Mouse (Mus musculus) gastrocnemius, adult 8-10 months (tissue): ENCODE measurements around the gene Fbxw2. TPM values are rescaled to one million over a fixed set of nuclear protein-coding genes. Genes with fewer than 3 reads are reported as not detected.
"Not testable (repeated sequence)": the region's sequence is repeated elsewhere in the genome, so short reads cannot be mapped to it uniquely, and the experiment has no call there.

Experiments used
- DNase-seq, 2 experiments: peaks; one replicate each; pipeline ENCODE4 v3.0.0; 2022; ENCODE audit warnings: low spot score in 2 of 2
- total RNA-seq, 4 experiments: library from RNA; stranded (reverse); gene quantifications; 2 replicates each; pipeline ENCODE4 v1.2.4; 2022

Gene Fbxw2
- total RNA-seq: 10 to 100 TPM; 53.0 to 58.9 (median 56.3) TPM

DNA sequence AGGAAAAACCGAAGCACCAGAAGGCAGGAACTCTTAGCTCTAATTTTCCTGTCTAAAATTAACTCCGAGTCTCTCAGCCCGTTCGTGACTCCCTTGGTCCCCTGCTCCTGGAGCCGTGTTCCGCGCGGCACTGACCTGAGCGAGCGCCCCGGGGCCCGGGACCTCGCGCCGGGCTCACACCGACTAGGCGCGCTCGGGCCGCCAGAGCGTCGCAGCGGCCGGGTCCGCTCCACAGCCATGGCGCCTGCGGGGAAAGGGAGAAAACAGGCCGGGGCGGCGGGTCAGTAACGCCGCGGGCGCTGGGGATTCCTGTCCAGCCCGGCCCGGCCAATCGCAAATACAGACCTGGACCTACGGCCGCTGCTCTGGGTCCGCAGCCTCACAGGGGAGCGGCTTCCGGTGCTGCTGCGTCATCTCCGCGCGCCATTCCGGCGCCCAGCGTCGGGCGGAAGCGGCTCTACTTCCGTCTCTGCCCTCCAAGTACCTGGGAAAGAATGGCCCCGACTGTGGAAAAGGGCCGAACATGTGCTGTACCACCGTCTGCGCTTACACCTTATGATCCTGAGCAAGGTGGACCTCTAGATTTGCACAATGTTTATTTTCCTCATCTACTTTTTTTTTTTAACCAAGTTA lies at the start of gene Fbxw2:
Gene Fbxw2, minus strand, starts transcription at position 485 of the 633 bp plus-strand sequence.
- DNase-seq: peak; percentile 74 to 79

DNA sequence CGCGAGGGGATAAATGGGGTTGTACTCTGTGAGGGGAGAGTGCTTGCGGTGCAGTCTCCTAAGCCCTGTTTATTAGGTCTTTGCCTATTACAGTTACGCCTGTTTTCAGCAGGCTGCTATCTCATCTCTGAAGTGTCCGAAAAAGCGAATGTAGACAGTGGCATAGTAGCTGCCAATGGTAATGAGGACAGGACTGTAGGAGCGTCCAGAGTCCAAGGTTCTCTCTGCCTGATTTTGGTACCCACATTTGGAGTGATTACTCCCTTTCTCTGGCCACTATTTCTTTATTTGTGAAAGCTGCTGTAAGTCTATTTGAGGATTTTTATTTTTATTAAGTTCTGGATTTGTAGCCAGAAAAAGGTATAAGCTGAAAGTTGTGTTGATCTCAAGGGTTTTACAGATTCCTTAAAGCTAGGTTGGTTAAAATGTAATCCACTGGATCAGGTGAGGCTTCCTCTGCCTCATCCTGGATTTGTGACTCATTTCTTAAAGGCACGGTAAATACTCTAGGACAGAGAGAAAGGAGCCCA lies 48.8 kb upstream of the Fbxw2 start, which contains the start of gene Psmd5:
Gene Psmd5, minus strand, starts transcription at position 153 of the 530 bp plus-strand sequence.
- DNase-seq: no peak

DNA sequence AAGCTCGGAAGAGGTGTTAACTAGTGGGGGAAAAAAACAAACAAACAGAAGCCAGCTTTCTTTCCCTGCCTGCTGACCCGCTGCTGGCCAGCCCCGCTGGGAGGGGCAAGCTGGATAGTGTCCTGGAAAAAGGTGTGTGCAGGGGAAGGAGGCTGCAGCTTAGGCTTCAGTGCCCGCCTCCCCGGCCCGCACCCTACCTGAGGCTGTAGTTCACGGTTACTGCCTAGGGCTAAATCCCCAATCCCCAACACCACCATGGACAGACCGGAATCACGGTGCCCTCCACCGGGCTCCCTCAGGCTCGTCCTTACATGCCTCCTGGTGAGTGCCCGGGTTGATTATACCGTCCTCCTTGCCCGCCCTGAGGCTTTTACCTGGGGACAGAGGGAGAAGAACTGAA lies 48.2 kb upstream of the Fbxw2 start, which contains the start of gene Cutal:
Gene Cutal, plus strand, starts transcription at position 126 of the 400 bp plus-strand sequence.
- no peak for DNase-seq

DNA sequence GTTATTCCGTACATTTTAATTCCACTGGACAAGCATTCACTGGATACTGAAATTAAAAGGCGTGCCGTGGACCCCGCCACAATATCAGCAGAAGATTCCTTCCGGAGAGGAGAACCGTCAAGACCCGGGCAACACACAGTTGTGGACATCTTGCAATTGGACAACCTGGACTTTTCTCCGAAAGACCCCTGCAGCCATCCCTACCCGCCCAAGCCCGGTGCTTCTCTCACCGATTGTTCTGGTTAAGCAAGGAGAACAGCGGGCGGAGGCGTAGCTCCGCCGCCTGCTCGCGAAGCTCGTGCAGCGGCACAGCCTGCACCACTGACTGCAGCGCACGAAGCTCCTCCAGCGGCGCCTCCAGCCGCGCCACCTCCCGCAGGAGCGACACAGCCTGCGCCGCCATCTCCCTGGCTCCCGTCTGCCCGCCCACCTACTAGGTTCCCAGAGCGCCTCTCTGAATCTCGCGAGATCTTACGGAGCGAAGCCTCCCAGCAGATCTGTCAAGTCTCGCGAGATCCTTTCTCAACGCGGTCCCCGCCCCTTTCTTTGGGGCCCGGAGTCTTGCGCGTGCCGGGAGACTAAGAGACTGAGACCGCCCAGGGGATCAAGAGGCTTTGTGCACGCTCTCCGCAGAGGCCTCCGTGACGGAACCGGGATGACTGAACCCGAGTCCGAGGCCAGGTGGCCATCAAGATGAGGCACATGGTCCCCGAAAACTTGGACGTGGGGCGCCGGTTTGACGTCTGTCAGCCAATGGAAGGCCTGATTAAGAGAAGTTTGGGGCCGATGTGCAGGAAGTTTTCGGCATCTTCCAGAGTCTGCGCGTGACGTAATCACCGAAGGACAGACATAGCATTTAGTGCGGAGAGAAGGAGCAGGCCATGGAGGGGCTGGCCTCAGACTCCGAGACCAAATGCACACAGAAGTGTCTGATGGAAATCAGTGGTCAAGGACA lies 44.7 kb upstream of the Fbxw2 start:
- DNase-seq: peak; percentile 88 to 91

DNA sequence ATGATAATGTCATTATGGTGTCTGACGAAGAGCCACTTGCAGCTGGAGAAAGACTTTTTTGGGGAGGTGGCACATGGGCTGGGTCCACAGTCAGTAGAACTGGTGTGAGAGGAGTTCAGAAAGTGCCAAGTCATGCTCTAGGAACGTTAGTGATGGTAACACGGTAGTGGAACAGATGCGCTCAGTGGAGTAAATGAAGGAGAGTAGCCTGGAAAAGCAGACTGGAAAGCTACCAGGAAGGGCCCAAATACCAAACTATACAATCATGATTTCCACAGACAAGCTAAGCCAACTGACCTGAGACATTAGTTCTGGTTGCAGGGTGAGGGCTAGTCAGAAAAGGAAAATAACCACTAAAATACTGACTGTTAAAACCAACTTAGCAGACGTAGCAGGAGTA lies 43.6 kb upstream of the Fbxw2 start:
- no peak for DNase-seq

DNA sequence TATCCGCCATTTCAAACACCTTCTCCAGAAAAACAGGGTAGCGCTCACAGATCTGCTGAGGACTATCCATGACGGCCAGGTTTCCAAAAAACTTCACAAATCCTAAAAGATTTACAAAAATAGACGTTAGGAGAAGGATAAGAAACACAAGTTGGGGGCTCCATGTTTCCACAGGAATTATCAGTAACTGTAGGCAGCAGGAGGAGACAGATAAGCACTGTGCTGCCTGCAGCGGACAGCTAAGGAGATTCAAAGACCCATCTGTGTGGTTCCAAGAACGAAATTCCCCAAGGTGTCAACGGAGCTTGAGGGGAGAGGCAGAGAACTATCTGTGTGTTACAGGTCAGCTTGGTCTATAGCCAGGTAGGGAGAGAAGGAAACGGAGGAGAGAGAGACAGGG lies 31.6 kb upstream of the Fbxw2 start:
- DNase-seq: no peak

DNA sequence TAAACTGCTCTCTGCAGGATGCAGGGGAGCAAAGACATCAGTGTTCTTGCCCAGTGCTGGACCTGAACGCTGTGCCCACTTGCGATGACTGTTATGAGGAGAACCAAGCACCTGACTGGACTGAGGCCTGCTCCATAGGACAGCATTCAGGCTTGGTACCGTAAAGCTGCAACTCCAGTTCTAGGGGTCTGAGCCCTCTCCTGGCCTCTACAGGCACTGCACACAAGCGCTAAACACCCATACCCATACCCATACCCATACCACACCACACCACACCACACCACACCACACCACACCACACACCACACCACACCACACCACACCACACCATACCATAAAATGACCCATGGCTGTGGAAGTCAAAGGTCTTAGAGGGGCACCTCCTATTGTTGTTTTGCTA lies 29.2 kb upstream of the Fbxw2 start:
- DNase-seq: no peak

DNA sequence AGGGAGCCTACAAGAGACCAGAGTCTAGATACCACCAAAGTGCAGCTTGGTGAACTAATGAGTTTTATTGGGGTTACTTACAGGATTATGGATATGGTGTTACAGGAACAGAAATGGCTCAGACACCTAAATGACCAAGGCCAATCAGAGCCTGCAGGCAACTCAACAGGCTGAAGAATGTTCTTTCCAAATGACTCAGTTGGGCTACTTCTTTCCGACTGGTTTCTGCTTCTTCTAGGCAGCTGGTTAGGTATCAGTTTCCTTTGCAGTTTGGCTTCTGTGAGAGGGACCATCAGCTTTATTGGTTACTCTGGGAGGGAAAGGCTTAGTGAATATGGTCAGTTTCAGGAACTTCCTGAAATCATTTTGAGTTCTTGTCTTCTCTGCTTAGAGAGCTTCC lies 21.6 kb upstream of the Fbxw2 start:
- DNase-seq: no peak

DNA sequence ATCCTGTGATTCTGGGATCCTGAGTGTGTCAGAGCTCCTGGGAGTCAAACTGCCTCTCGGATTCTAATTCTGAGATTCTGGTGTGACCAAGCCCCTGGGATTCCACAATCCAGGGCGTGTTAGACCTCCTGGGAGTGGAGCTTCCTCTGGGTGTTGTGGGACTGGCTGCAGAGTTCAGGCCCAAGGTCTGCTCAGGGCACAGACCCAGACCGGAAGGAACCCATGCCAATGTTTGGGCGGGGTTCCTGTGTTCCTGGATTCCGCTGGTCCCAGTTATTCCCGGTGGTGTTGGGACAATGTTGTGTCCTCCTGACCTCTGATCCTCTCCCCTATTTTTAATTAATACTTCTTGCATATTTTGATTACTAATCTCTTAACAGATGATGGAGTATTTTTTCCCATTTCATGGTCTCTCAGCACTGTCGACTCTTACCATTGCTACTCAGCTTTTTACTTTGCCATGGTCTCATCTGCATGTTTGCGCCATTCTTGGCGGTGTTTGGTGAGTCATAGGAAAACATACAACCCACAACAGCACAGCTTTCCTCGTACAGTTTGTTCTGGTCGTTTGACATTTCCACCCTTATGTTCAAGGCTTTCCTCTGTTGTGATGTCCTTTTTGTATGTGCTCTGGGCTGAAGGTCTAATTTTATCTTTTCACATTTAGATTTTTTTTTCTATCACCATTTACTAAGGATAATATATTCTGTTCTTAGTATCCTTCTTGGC lies 17.3 kb upstream of the Fbxw2 start:
- DNase-seq: peak; percentile 16 to 25

DNA sequence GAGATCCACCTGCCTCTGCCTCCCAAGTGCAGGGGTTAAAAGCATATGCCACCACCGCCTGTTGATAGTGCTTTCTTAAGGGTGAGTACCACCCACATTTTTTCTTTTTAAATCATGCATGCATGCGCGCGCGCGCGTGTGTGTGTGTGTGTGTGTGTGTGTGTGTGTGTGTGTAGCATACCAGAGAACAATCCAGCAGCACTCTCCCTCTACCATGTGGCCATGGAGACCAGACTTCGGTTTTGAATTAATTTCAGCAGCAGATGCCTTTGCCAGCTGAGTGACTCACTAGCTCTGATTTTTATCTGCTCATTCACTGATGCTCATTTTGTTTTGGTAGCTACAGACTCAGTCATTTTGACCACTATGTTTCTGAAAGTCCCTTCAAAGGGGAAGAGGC lies 15.6 kb upstream of the Fbxw2 start:
- DNase-seq: no peak

DNA sequence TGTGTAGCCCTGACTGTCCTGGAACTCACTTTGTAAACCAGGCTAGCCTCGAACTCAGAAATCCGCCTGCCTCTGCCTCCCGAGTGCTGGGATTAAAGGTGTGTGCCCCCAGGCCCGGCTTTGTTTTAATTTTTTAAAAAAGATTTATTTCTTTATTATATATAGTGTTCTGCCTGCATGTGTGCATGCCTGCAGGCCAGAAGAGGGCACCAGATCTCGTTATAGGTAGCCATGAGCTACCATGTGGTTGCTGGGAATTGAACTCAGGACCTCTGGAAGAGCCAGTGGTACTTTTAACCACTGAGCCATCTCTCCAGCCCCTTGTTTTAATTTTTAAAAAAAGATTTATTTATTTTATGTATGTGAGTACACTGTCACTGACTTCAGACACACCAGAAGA lies 14.0 kb upstream of the Fbxw2 start:
- DNase-seq: not testable (repeated sequence)

DNA sequence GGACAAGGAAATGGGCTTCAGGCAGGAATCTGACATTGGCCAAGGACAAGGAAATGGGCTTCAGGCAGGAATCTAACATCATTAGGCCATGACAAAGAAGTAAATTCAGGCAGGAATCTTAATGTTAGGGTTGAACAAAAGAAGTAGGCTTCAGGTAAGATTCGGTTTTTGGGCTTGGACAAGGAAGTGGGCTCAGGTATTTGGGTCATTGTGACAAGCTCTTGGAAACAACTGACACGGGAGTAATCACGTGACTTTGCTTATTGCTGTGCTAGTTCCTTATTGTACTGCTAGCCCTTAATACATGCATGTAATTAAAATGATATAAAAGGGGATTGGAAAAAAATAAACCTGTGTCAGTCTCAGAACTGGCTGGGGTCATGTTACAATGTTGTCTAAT lies 9.6 kb upstream of the Fbxw2 start:
- DNase-seq: no peak

DNA sequence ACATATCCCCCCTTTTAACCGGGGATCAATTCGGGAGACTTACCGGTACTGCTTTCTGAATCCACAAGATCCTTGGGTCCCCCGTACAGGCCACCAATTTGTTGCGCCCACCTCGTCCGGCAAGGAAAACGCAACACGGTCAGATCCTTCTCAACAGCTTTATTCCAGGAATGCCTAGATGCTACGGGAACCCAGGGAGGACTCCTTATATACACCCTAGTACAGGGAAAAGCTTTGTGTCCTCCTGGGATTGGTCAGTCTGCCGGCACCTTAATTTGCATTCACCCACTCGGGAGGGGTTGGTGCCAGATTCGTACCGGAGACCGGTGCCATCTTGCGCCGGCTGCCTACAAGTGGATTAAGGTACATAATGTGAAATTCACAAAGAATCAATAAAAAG lies 7.5 kb upstream of the Fbxw2 start:
- DNase-seq: no peak

DNA sequence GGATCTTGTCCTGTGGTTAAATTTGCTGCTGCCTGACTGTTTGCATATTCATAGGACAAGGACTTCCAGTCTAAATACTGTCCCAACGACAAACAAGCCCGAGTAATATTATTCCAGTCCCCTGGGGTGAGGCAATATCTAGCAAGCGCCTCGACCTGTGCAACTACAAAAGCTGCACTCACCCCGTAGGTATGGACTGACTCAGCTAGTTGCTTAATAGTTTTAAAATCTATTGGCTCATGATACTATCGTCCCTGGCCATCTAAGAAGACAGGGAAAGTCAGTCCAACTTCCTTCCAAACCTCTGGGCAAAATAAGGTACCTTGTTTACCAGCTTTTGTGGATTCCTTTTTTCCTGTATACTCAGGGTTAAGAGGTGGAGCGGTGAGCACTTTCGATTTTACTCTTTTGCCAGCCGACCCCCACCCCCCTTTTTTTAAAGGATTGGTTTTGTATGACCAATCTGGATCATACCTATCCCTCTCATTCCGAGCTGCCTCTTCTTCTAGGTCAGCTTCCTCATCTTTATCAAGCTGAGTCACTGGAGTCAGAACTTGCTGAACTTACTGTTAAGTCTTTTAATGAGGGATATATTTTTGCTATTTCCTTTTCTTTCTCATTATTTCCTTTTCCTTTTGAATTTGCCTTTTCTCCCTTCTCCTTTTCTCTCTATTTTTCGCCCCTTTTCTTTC lies 6.8 kb upstream of the Fbxw2 start, which contains the start of gene Gm34653:
Gene Gm34653, plus strand, starts transcription at position 242 of the 692 bp plus-strand sequence.
- DNase-seq: not testable (repeated sequence)

DNA sequence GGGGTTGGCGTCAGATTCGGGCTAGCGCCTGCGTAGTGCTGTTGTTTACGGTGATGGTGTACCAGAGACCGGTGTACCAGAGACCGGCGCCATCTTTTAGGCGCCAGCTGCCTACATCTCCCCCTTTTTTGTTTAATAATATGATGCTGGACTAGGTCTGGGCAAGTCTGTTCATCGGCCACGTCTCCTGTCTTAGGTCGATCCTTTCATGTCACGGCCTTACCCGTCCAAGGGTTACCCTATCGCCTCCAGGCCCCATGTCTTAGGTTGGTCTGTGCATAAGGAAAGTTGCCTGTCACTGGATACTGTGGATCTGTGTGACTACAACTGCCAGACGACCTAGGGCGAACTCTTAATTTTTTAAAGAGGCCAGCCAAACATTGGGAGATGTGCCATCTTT lies 4.0 kb upstream of the Fbxw2 start:
- DNase-seq: not testable (repeated sequence)

DNA sequence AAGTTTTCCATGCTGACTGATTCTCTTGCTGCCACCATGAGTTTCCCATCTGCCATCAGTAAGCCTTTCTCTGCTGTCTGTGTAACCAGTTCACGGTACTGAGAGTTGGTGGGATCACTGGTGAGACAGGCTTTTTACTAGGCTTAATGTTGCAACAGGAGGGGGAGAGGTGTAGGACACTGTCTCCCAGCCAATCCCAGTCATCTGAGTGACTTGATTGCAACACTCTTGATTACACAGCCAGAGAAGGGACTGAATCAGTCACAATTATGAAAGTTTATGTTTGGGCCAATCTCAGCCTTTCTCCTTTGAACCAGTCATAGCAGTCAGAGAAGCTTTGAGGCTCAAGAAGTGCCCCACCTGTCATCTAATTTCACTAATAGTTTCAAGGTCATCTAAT lies 1.9 kb upstream of the Fbxw2 start:
- DNase-seq: no peak

DNA sequence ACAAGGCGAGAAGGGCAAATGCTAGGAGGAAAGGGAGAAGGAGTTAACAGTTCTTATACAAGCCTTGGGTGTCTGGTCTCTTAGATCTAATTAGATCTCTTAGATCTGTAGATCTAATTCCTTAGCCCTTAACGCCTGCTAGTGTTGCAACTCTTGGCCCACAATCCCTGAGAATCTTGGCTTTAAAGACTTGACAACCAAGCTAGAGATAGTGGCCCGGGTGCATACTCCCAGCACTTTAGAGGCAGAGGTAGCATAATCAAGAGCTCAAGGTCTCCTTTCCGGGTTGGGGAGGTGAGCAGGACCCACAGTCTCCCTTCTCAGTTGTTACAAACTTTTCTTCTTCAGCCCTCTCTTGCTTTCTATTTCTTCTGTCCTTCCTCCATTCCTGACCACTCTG lies 1.5 kb upstream of the Fbxw2 start:
- DNase-seq: no peak

DNA sequence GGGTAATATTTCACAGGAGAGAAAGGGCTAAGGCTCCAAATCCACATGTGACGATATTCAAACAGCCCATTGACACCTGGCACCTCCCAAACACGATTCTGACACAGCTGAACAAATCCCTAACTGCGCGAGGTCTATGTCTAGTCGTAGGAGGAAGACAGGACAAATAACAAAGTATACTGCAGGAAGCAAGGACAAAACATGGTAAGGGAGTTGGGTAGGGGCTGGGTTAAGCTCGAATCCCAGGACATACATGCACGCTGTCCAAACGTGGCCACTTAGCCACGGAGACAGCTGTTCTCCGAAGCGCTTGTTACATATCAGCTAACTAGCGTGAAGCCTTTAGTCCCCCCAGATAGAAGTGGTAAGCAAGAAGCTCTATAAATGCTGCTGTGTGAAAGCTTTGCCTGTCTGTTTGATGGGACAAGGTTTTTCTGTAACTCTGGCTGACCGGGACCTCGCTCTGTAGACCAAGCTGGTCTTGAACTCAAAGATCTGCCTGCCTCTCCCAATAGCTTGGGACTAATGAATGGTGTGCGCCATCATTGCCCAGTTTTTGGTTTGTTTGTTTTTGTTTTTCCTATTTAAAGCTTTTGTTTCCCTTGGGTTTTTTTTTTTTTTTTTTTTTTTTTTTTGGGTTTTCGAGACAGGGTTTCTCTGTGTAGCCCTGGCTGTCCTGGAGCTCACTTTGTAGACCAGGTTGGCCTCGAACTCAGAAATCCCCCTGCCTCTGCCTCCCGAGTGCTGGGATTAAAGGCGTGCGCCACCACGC lies 535 bp upstream of the Fbxw2 start:
- no peak for DNase-seq

DNA sequence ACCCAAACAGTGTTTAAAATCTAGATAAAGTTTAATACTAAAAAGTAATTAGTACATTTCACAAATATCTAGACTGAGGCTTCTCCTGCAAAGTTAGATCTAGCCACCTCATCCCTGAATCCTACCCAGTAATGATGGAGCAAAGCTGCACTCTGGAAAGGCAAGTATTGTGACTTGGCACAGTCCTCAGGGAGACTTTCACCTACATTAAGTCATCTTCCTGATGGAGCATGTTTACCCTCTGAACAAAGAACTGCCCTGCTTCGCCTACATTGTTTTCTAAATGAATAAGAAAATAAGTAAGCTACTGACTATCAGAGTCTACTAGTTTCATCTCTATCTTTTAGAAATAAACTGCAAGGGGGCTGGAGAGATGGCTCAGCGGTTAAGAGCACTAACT lies 7.6 kb downstream of the Fbxw2 start:
- no peak for DNase-seq

DNA sequence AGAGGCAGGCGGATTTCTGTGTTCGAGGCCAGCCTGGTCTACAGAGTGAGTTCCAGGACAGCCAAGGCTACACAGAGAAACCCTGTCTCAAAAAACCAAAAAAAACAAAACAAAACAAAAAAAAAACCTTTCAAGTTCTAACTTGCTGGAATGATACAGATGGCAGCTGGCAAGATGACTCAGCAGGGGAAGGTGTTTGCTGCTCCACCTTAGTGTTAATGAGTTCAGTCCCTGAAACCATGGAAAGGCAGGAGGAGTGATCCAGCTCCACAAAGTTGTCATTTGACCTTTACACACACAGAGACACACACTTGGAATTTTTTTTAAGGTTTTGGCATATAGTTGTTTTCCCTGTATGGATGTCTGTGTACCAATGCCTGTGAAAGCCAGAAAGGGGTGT lies 10.2 kb downstream of the Fbxw2 start:
- DNase-seq: not testable (repeated sequence)
